Mouse (Mus musculus): ENCODE data around the gene Dmrt1. TPM values are rescaled to one million over a fixed set of nuclear protein-coding genes. Genes with fewer than 3 reads are reported as not detected.

The Dmrt1 gene
- polyA plus RNA-seq, 1 experiment from 2014 or later = not detected

DNA sequence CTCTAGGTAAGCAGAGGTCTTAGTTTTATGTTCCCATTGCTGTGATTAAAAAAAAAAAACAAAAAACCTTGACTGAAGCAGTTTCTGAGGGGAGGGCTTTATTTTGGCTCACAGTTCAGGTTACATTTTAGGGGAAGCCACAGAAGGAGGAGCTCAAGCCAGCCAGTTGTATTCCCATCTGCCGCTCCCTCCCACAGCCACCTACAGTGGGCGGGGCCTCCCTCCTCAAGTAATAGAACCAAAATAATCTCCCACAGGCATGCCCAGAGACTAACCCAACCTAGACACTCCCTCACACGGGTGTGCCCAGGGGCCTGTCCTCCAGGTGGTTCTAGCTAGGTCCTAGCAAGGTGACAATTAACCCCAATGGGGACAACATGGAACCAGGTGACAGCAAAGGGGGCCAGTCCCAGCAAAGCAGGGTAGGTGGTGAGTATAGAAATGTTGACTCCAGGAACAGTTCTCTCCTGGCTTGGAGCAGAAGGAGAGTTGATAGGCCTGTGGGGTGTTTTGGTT, 92.4 kb downstream of the Dmrt1 start:
- no peaks in the 10 kb centered on the region for H3K36me3 ChIP-seq (ENCODE audit: control insufficient read depth, insufficient read depth, low read length)
- H3K9ac ChIP-seq (ENCODE audit: low read length) = no peak overlapping the region
- H3K4me3 ChIP-seq (ENCODE audit: low read length) = no peak overlapping the region
- 58% methylated on average over 3 of the region's 3 CpGs for WGBS
- H3K4me1 ChIP-seq (replicated peaks; ENCODE audit: control insufficient read depth, insufficient read depth, low read length) = no peaks in the 10 kb centered on the region
- peaks cover 56% of the 10 kb centered on the region for H3K27me3 ChIP-seq (ENCODE audit: control insufficient read depth, insufficient read depth, low read depth, low read length)
- ATAC-seq (ENCODE audit: low read depth) = no peak
- no peak overlapping the region for H3K27ac ChIP-seq (ENCODE audit: low read length)
- H3K4me2 ChIP-seq (ENCODE audit: low read depth, low read length) = no peak overlapping the region
- no peaks in the 10 kb centered on the region for H3K9me3 ChIP-seq (ENCODE audit: control insufficient read depth, low read length)

DNA sequence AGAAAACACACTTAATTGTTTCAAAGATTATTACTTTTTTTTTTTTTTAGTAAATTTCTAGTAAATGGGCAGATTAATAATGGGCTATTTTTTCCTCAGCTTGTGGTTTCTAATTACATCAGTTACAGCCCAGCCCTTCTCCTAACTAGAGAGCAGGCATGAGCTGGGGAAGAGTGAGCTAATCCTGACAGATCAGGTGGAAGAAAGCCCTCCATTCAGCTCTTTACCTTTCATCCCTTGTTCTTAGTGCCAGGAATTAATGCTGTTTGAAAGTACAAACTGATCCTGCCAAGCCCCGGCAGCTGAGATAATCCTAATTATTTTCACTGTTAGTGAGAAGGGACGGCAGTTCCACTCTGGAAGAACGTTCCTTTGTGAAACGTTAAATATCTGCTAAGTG, 93.2 kb downstream of the Dmrt1 start:
- no peaks in the 10 kb centered on the region for H3K4me1 ChIP-seq (replicated peaks; ENCODE audit: control insufficient read depth, insufficient read depth, low read length)
- H3K9me3 ChIP-seq (ENCODE audit: control insufficient read depth, low read length) = no peaks in the 10 kb centered on the region
- no peaks in the 10 kb centered on the region for H3K36me3 ChIP-seq (ENCODE audit: control insufficient read depth, insufficient read depth, low read length)
- no peak overlapping the region for H3K4me3 ChIP-seq (ENCODE audit: low read length)
- H3K27ac ChIP-seq (ENCODE audit: low read length) = no peak overlapping the region
- no peak overlapping the region for H3K9ac ChIP-seq (ENCODE audit: low read length)
- H3K27me3 ChIP-seq (ENCODE audit: control insufficient read depth, insufficient read depth, low read depth, low read length) = peaks cover 61% of the 10 kb centered on the region
- H3K4me2 ChIP-seq (ENCODE audit: low read depth, low read length) = no peak overlapping the region
- WGBS = 8% methylated on average over 4 of the region's 4 CpGs
- no peak for ATAC-seq (ENCODE audit: low read depth)

DNA sequence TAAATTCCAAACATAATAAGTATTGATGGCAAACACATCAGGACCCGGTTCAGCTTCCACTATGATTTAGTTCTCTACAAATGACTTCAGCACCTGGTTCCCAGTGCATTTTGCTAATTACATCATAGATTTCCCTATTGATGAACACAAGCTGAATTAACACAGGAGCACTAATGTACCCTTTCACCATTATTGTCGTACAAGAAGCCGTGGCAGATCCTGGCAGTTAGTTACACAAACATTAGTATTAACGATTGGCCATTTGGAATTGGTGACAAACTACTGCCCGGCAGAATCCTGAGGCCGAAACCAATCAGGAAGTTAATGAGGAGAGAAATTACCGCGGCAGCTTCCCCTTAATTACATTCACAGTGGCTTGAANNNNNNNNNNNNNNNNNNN, 96.5 kb downstream of the Dmrt1 start:
- Histone ChIP-seq H3K27me3 (ENCODE audit: control insufficient read depth, insufficient read depth, low read depth, low read length) (peaks cover 82% of the 10 kb centered on the region), H3K27ac (ENCODE audit: low read length) (no peak overlapping the region), H3K4me1 (replicated peaks; ENCODE audit: control insufficient read depth, insufficient read depth, low read length) (peaks cover 8% of the 10 kb centered on the region; the same call in 1 of the 2 replicates), H3K4me2 (ENCODE audit: low read depth, low read length) (no peak overlapping the region), H3K4me3 (ENCODE audit: low read length) (no peak overlapping the region), H3K9ac (ENCODE audit: low read length) (no peak overlapping the region), H3K36me3 (ENCODE audit: control insufficient read depth, insufficient read depth, low read length) (no peaks in the 10 kb centered on the region), H3K9me3 (ENCODE audit: control insufficient read depth, low read length) (no peaks in the 10 kb centered on the region)
- ATAC-seq (ENCODE audit: low read depth) = no peak
- WGBS = 10% methylated on average over 8 of the region's 8 CpGs

DNA sequence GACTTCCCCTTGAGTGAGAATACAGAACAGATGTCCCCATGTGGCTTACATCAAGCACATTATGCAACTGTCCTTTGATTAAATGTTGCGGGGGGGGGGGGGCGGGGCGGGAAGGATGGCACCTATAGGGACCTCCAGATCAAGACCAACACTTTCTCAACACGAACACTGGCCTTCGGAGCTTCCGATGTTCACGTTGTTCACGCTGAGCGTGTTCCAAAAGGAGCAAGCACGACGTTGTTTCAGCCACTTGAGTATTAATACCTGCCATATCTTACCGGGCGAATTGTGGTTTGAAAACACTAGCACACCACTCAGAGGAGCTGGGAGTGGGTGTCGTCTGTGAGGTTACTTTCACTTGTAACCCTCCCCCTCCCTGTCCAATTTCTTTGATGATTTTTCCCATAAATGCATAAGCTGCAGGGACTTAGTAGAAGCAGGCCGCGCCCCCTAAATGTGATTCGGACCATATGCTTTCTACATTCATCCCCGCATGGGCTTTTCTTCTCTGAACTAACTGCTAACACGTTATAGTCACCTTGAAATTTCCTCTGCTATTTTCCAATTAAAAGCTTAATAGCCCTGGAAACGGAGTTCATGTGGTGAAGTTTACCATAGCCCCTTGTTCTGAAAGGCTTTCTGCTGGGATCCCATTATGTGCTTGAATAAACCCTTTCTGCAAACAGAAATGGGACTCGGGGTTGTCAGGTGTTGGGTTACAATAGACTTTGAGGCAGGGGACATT, 102.2 kb downstream of the Dmrt1 start:
- no peak overlapping the region for H3K9ac ChIP-seq (ENCODE audit: low read length)
- peaks cover 92% of the 10 kb centered on the region for H3K27me3 ChIP-seq (ENCODE audit: control insufficient read depth, insufficient read depth, low read depth, low read length)
- no peak overlapping the region for H3K4me3 ChIP-seq (ENCODE audit: low read length)
- H3K27ac ChIP-seq (ENCODE audit: low read length) = no peak overlapping the region
- WGBS = 2% methylated on average over 21 of the region's 21 CpGs
- H3K4me1 ChIP-seq (replicated peaks; ENCODE audit: control insufficient read depth, insufficient read depth, low read length) = peaks cover 25% of the 10 kb centered on the region
- ATAC-seq (ENCODE audit: low read depth) = no peak
- no peaks in the 10 kb centered on the region for H3K36me3 ChIP-seq (ENCODE audit: control insufficient read depth, insufficient read depth, low read length)
- H3K4me2 ChIP-seq (ENCODE audit: low read depth, low read length) = no peak overlapping the region
- H3K9me3 ChIP-seq (ENCODE audit: control insufficient read depth, low read length) = no peaks in the 10 kb centered on the region

DNA sequence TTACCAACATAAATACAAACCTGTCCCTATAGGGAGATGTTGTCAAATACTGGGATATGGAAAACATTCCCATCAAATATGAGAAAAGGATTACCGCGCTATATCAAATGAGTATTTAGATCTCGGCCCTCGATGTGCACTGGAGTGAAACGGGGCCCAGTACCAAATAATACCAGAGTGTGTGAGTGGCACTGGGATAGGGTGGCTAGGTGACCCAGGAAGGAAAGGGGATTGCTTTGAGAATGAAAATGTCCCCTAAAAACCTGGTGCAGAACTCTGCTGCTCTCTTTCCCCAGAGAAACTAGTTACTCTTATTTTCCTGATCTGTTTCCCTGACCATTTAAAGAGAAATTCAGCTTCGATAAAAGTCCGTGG, 102.8 kb downstream of the Dmrt1 start:
- Histone ChIP-seq H3K36me3 (ENCODE audit: control insufficient read depth, insufficient read depth, low read length) (no peaks in the 10 kb centered on the region), H3K4me1 (replicated peaks; ENCODE audit: control insufficient read depth, insufficient read depth, low read length) (peaks cover 25% of the 10 kb centered on the region)
- WGBS = 8% methylated on average over 7 of the region's 7 CpGs

DNA sequence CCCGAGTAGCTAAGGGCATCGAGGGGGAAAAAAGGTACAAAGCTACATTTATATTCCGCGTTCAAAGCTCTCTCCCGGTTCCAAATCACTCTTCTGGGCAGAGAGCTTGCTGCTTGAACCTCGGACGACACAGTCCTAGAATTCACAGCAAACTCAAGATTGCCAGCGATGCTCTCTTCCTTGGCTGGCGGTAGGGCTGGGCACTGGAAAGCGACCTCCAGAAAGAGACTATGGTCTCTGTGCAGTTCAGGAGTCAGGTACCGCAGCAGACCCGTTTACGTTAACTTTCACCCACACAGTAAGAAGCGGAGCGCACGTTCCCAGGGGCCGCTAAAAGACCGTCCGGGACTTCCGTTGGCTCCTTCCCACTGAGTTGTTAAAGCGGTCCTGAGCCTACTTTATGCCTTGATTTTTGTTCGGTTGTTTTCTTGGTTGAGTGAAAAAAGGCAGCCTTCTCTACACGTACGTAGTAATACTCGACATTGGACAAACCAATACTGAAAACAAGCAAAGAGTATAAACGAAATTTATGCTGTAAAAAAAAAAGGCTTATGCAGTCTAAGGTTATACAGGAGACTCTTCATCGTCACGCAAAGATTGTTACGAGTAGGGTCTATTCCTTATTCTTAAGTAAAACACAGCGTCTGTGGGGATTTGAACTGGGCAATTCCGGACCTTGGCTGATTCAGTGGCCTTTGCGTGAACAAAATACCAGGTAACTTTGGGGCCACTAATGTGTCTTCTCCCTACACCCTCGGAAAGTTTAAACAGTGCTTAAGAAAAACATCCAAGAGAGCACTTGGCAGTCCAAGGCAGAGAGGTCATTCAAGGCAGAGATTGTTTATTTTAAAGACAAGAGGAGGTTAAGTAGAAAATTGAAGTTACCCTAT, 103.8 kb downstream of the Dmrt1 start:
- Histone ChIP-seq H3K9ac (ENCODE audit: low read length) (no peak overlapping the region), H3K4me1 (replicated peaks; ENCODE audit: control insufficient read depth, insufficient read depth, low read length) (peaks cover 25% of the 10 kb centered on the region), H3K9me3 (ENCODE audit: control insufficient read depth, low read length) (no peaks in the 10 kb centered on the region), H3K27me3 (ENCODE audit: control insufficient read depth, insufficient read depth, low read depth, low read length) (peaks cover 93% of the 10 kb centered on the region), H3K27ac (ENCODE audit: low read length) (no peak overlapping the region), H3K36me3 (ENCODE audit: control insufficient read depth, insufficient read depth, low read length) (no peaks in the 10 kb centered on the region), H3K4me2 (ENCODE audit: low read depth, low read length) (no peak overlapping the region), H3K4me3 (ENCODE audit: low read length) (no peak overlapping the region)
- 2% methylated on average over 33 of the region's 33 CpGs for WGBS
- no peak for ATAC-seq (ENCODE audit: low read depth)

More for the DNA sequence above, 102.8 kb downstream of the Dmrt1 start:
- H3K27me3 ChIP-seq (ENCODE audit: control insufficient read depth, insufficient read depth, low read depth, low read length) = peaks cover 93% of the 10 kb centered on the region
- no peak overlapping the region for H3K4me2 ChIP-seq (ENCODE audit: low read depth, low read length)
- no peak overlapping the region for H3K9ac ChIP-seq (ENCODE audit: low read length)
- no peak overlapping the region for H3K27ac ChIP-seq (ENCODE audit: low read length)
- no peaks in the 10 kb centered on the region for H3K9me3 ChIP-seq (ENCODE audit: control insufficient read depth, low read length)
- no peak for ATAC-seq (ENCODE audit: low read depth)
- no peak overlapping the region for H3K4me3 ChIP-seq (ENCODE audit: low read length)

DNA sequence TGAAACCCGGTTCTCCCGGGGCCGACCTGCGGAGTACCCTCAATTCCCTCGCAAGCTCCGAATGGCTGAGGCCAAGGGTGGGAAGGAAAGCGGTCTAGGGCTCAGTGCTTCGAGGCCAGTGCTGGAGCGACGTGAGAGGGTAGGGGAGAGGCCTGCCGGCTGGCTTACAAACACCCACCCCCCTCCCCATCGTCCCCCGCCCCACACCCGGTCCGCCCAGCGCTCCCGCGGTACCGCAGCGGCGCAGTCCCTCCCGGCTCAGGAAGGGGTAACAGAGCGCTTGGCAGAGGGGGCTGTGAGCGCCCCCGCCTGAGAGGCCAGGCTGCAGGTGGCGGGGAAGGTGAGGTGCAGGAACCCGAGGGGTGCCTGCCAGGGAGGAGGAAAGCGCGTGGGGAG, 104.6 kb downstream of the Dmrt1 start, which contains the start of gene Dmrt3:
TSS of gene Dmrt3 (plus strand) at position 287 of the 396 bp plus-strand sequence.
- Histone ChIP-seq H3K4me2 (ENCODE audit: low read depth, low read length) (peak within 1 kb of the TSS; percentile 46), H3K27me3 (ENCODE audit: control insufficient read depth, insufficient read depth, low read depth, low read length) (peaks cover 94% of the 10 kb centered on the region), H3K27ac (ENCODE audit: low read length) (no peak within 1 kb of the TSS), H3K36me3 (ENCODE audit: control insufficient read depth, insufficient read depth, low read length) (no peaks in the 10 kb centered on the region), H3K4me1 (replicated peaks; ENCODE audit: control insufficient read depth, insufficient read depth, low read length) (peaks cover 25% of the 10 kb centered on the region), H3K4me3 (ENCODE audit: low read length) (peak within 1 kb of the TSS; percentile 34), H3K9me3 (ENCODE audit: control insufficient read depth, low read length) (no peaks in the 10 kb centered on the region), H3K9ac (ENCODE audit: low read length) (no peak within 1 kb of the TSS)
- ATAC-seq (ENCODE audit: low read depth) = peak; percentile 37
- 0% methylated on average over 29 of the region's 29 CpGs for WGBS

DNA sequence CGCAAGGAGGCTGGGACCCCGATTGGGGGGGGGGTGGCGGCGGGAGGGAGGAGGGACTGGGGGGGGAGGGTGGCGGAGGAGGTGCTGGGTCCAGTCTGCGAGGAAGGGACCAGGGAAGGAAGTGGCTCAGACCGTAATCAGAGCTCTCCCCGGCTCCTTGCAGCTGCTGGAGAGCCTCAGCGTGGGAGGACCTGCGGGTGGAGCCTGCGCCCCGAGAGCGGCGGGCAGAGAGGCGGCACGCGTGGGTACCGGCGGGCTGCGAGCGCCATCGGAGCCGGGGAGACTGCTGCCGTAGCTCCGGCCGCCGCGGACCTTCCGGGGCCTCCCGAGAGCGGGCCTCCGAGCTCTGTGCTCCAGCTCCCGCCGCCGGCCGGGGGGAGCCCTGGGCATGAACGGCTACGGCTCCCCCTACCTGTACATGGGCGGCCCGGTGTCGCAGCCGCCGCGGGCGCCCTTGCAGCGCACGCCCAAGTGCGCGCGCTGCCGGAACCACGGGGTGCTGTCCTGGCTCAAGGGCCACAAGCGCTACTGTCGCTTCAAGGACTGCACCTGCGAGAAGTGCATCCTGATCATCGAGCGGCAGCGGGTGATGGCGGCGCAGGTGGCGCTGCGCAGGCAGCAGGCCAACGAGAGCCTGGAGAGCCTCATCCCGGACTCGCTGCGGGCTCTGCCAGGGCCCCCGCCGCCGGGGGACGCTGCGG, 105.1 kb downstream of the Dmrt1 start:
- Histone ChIP-seq H3K4me3 (ENCODE audit: low read length) (peak overlapping the region; percentile 34), H3K27ac (ENCODE audit: low read length) (no peak overlapping the region), H3K9me3 (ENCODE audit: control insufficient read depth, low read length) (no peaks in the 10 kb centered on the region), H3K27me3 (ENCODE audit: control insufficient read depth, insufficient read depth, low read depth, low read length) (peaks cover 94% of the 10 kb centered on the region), H3K9ac (ENCODE audit: low read length) (no peak overlapping the region), H3K4me1 (replicated peaks; ENCODE audit: control insufficient read depth, insufficient read depth, low read length) (peaks cover 24% of the 10 kb centered on the region), H3K36me3 (ENCODE audit: control insufficient read depth, insufficient read depth, low read length) (no peaks in the 10 kb centered on the region), H3K4me2 (ENCODE audit: low read depth, low read length) (peak overlapping the region; percentile 46)
- 0% methylated on average over 53 of the region's 71 CpGs for WGBS
- ATAC-seq (ENCODE audit: low read depth) = peak; percentile 47; the same call in 1 of the 2 replicates
